Mouse (Mus musculus): ENCODE measurements at regions not wholly inside any gene's neighbourhood (a gene's known extent, or its start where the extent isn't known, plus 50 kb on each side); places are given as distances from the start of the nearest gene placed in this dataset.

DNA sequence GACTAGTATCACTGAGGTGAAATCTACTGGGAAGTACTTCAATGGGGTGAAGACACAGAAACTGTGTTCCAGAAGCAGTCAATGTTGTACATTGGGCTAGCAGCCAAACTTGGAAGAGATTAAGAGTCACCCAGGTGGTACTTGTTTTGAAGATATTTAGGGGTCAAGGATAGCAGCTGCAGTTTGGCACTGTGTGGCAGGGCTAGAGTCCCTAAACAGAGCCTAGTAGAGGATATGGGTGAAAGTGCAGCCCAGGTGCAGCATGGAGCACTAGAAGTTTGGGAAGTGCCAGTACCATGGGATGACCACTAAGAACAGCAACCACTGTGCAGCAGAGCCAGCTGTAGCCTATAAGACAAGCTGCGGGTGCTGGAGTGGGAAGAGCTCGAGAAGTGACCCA is 70.6 kb upstream of the A1bg start:
- Histone ChIP-seq H3K36me3 (ENCODE audit: control insufficient read depth, insufficient read depth, low read length) (no peaks in the 10 kb centered on the region), H3K9ac (ENCODE audit: low read depth, low read length) (no peak overlapping the region), H3K4me1 (ENCODE audit: control insufficient read depth, insufficient read depth, low read depth, low read length) (no peaks in the 10 kb centered on the region), H3K27ac (ENCODE audit: low read depth, low read length) (no peak overlapping the region), H3K9me3 (ENCODE audit: control insufficient read depth, low read length) (no peaks in the 10 kb centered on the region), H3K4me2 (ENCODE audit: low read length) (no peak overlapping the region), H3K4me3 (ENCODE audit: low read length) (no peak overlapping the region), H3K27me3 (replicated peaks; ENCODE audit: control insufficient read depth, insufficient read depth, low read length) (no peaks in the 10 kb centered on the region)
- ATAC-seq, result no peak
- WGBS, result 92% methylated on average over 2 of the region's 2 CpGs

DNA sequence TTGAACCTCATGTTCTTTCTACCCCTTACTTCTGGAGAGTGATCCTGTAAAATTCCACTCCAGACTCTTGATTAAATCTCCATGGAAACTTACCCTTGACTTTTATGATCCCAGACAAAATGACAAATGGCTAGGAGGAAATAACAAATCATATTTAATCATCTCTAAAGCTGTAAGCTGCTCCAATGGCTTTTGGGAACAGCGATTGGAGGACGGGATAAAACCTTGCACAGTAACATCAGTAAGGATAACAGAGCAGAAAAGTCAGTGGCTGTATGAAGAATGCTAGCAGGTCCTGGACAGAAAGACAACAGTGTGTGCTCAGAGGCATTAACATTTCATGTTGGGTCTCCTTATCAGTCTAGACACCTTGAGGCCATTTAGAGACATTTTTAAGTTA is 59.8 kb upstream of the A1bg start:
- Histone ChIP-seq H3K27me3 (replicated peaks; ENCODE audit: control insufficient read depth, insufficient read depth, low read length) (no peaks in the 10 kb centered on the region), H3K27ac (ENCODE audit: low read depth, low read length) (no peak overlapping the region), H3K4me2 (ENCODE audit: low read length) (no peak overlapping the region), H3K9ac (ENCODE audit: low read depth, low read length) (no peak overlapping the region), H3K4me3 (ENCODE audit: low read length) (no peak overlapping the region), H3K9me3 (ENCODE audit: control insufficient read depth, low read length) (no peaks in the 10 kb centered on the region), H3K36me3 (ENCODE audit: control insufficient read depth, insufficient read depth, low read length) (no peaks in the 10 kb centered on the region), H3K4me1 (ENCODE audit: control insufficient read depth, insufficient read depth, low read depth, low read length) (no peaks in the 10 kb centered on the region)
- ATAC-seq, result no peak
- 77% methylated on average over 2 of the region's 2 CpGs for WGBS

All from hindbrain, embryonic 16.5 days (tissue).